Mouse (Mus musculus): ENCODE measurements around the gene Matk. TPM values are rescaled to one million over a fixed set of nuclear protein-coding genes. Genes with fewer than 3 reads are reported as not detected.

The Matk gene
- polyA plus RNA-seq (2012; rRNA removed), result 9.0 and 10.3 TPM in 2 replicates

GRCm38 (mm10) chr10:81252424-81253419 is at the start of gene Matk:
Gene Matk (plus strand): TSS chr10:81252935.

DNA sequence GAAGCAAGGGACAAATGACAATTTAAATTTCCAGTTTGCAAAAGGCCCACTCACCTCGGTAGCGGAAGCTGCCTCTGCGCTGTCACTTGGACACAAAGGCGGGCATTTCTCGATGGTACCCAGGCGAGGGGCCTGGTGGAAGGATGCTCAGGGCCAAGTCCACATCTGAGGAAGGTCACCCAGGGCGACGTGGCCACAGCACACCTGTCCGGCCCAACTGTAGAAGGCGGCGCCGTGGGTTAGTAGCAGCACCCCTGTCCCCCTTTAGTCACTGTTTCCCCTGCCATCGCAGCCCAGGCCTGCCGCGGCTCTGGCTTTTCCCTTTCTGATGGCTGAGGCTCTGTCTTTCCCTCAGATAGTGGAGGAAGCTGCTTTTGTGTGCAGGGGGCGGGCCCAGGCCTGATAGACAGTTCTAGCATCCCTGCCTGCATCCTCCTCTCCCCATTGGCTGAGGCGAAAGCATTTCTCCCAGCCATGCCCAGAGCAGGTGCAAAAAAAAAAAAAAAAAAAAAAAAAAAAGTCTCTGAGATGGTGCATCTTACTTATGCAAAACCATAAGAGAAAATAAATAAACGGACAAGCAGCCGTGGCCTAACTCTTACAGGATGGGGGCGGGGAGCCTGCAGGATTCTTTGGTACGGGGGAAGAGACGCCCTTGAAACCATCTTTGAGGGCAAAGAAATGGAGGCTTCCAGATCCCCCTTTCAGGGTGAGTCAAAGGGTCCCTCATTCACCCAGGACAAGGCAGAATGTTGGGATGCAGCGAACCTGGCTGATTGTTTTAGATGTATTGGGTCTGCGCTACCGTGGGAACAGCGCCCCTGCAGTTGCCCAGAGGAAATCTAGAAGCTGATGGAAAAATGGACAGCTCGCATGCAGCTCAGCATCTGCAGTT is 22.1 kb upstream of the Matk start, which contains the start of gene Atcay:
TSS of gene Atcay (minus strand) at position 396 of the 895 bp plus-strand sequence.

GRCm38 (mm10) chr10:81232580-81233225 is 20.0 kb upstream of the Matk start, which contains the start of gene Zfr2:
Gene Zfr2 (plus strand): TSS chr10:81233155.

DNA sequence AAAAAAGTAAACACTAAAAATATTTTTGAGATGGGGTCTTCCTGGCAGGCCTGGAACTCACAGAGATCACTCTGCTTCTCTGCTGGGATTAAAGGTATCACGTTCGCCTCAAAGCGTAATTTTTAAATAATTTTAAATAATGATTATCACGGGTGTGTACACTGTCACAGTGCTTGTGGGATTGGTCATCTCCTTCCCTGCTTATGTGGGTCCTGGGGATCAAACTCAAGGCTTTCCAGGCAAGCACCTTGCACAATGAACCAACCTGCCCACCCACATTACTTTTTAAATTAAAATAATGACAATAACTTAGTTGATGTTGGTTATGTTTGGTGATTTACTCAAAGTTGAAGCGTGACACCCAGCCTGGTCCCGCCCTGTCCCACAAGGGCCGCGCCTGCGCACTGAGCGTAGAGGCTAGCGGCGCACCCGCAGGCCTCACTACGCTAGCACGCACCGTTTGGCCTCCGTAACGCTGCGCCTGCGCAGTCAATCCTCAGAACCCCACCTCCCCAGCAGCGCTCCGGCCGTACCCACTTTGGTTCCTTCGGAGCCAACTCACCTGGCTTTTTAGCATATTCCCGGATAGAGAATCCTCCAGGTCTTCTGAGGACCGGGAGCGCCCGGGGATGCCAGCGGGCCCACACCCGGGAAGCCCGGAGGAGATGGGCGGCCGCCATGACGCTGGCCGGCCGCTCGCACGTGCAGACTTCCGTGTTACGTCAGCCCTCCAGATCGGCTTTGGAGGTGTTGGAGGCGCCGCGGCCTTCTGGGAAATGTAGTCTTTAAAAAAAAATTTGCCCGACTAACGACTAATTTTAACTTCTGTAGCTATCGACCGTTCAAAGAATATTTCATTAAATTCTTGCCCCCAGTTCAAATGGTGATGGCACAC is 13.7 kb downstream of the Matk start, which contains the start of the genes Mrpl54 and Apba3:
TSS of gene Mrpl54 (minus strand) at position 724 of the 895 bp plus-strand sequence.
TSS of gene Apba3 (plus strand) at position 750 of the 895 bp plus-strand sequence.

DNA sequence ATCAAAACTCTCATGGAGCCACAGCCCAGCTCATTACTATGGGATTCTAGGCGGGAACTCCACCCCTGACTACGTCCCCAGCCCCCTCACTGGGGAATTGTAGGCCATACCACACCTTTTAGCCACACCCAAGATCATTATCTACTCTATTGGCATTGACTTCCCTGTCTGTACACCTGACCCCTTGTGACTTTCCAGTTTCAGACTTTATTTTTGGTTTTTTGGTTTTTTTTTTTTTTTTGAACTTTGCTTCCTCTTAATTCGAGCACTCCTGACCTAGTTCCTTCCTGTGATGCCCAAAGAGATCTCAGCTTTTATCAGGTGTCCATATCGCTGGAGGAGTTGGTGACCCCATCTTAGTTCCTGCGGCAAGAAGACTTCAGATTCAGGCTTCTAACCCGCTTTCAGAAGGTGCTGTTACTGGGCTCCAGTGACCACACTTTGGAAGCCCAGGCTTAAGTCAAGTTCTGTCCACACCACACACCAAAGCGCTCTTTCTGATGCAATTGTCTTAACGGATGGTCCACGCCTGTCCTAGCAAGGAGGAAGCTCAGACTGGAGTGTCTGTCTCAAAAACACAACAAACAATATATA is 38.9 kb downstream of the Matk start, which contains the start of gene Tjp3:
TSS of gene Tjp3 (minus strand) at position 71 of the 594 bp plus-strand sequence.

GRCm38 (mm10) chr10:81292554-81293333 is 40.0 kb downstream of the Matk start, which contains the start of gene Pip5k1c:
Gene Pip5k1c (plus strand): TSS chr10:81292963.

Other genes with a start within 250 kb of the Matk start
- gene Gng7, start 238.0 kb upstream of the Matk start, polyA plus RNA-seq (2012; rRNA removed), result 1.2 and 1.7 TPM in 2 replicates
- gene Diras1, start 227.3 kb upstream of the Matk start, polyA plus RNA-seq (2012; rRNA removed), result 0.54 and 0.86 TPM in 2 replicates
- gene Slc39a3, start 215.5 kb upstream of the Matk start, polyA plus RNA-seq (2012; rRNA removed), result 43.7 and 44.3 TPM in 2 replicates
- 211 and 238 TPM in 2 replicates for gene Sgta, start 192.8 kb upstream of the Matk start, polyA plus RNA-seq (2012; rRNA removed)
- gene Thop1, start 182.9 kb upstream of the Matk start, polyA plus RNA-seq (2012; rRNA removed), result 58.4 and 62.8 TPM in 2 replicates
- 4.2 and 6.2 TPM in 2 replicates for gene Creb3l3, start 154.1 kb upstream of the Matk start, polyA plus RNA-seq (2012; rRNA removed)
- 322 and 325 TPM in 2 replicates for gene Map2k2, start 147.0 kb upstream of the Matk start, polyA plus RNA-seq (2012; rRNA removed)
- 243 and 284 TPM in 2 replicates for gene Zbtb7a, start 117.7 kb upstream of the Matk start, polyA plus RNA-seq (2012; rRNA removed)
- 55.8 and 61.5 TPM in 2 replicates for gene Pias4, start 85.0 kb upstream of the Matk start, polyA plus RNA-seq (2012; rRNA removed)
- 2,007 and 2,039 TPM in 2 replicates for gene Eef2, start 76.3 kb upstream of the Matk start, polyA plus RNA-seq (2012; rRNA removed)
- gene Dapk3, start 69.9 kb upstream of the Matk start, polyA plus RNA-seq (2012; rRNA removed), result 125 and 128 TPM in 2 replicates
- gene 4930442H23Rik, start 69.1 kb upstream of the Matk start, polyA plus RNA-seq (2012; rRNA removed), result not detected in 2 replicates
- not detected in 2 replicates for gene Nmrk2, start 50.9 kb upstream of the Matk start, polyA plus RNA-seq (2012; rRNA removed)
- gene Atcay, start 22.1 kb upstream of the Matk start, polyA plus RNA-seq (2012; rRNA removed), result 1.1 and 1.4 TPM in 2 replicates
- gene Zfr2, start 19.8 kb upstream of the Matk start, polyA plus RNA-seq (2012; rRNA removed), result 14.2 and 20.7 TPM in 2 replicates
- gene Mrpl54, start 14.0 kb downstream of the Matk start, polyA plus RNA-seq (2012; rRNA removed), result 157 and 224 TPM in 2 replicates
- 123 and 126 TPM in 2 replicates for gene Apba3, start 14.0 kb downstream of the Matk start, polyA plus RNA-seq (2012; rRNA removed)
- 261 and 310 TPM in 2 replicates for gene Tjp3, start 38.6 kb downstream of the Matk start, polyA plus RNA-seq (2012; rRNA removed)
- 65.4 and 73.0 TPM in 2 replicates for gene Pip5k1c, start 40.0 kb downstream of the Matk start, polyA plus RNA-seq (2012; rRNA removed)
- gene Cactin, start 68.2 kb downstream of the Matk start, polyA plus RNA-seq (2012; rRNA removed), result 33.3 and 36.3 TPM in 2 replicates
- 23.0 and 24.8 TPM in 2 replicates for gene Tbxa2r, start 75.8 kb downstream of the Matk start, polyA plus RNA-seq (2012; rRNA removed)
- gene Gipc3, start 90.3 kb downstream of the Matk start, polyA plus RNA-seq (2012; rRNA removed), result 3.0 and 3.5 TPM in 2 replicates
- gene Hmg20b, start 97.5 kb downstream of the Matk start, polyA plus RNA-seq (2012; rRNA removed), result 209 and 214 TPM in 2 replicates
- gene Mfsd12, start 104.6 kb downstream of the Matk start, polyA plus RNA-seq (2012; rRNA removed), result 33.7 and 37.4 TPM in 2 replicates
- gene 4930404N11Rik, start 112.9 kb downstream of the Matk start, polyA plus RNA-seq (2012; rRNA removed), result 43.7 and 48.7 TPM in 2 replicates
- 130 and 133 TPM in 2 replicates for gene Fzr1, start 125.6 kb downstream of the Matk start, polyA plus RNA-seq (2012; rRNA removed)
- gene Dohh, start 131.5 kb downstream of the Matk start, polyA plus RNA-seq (2012; rRNA removed), result 98.1 and 108 TPM in 2 replicates
- 2.9 TPM in 2 replicates for gene Gm48551, start 131.5 kb downstream of the Matk start, polyA plus RNA-seq (2012; rRNA removed)
- 4.4 and 5.7 TPM in 2 replicates for gene Gm48552, start 136.1 kb downstream of the Matk start, polyA plus RNA-seq (2012; rRNA removed)
- gene Smim24, start 140.1 kb downstream of the Matk start, polyA plus RNA-seq (2012; rRNA removed), result 504 and 602 TPM in 2 replicates
- 33.9 and 48.1 TPM in 2 replicates for gene Nfic, start 202.7 kb downstream of the Matk start, polyA plus RNA-seq (2012; rRNA removed)
- 4.7 and 5.4 TPM in 2 replicates for gene Celf5, start 229.8 kb downstream of the Matk start, polyA plus RNA-seq (2012; rRNA removed)
- gene Ncln, start 243.5 kb downstream of the Matk start, polyA plus RNA-seq (2012; rRNA removed), result 240 and 254 TPM in 2 replicates
- 4.5 and 5.7 TPM in 2 replicates for gene S1pr4, start 247.2 kb downstream of the Matk start, polyA plus RNA-seq (2012; rRNA removed)